Mouse (Mus musculus) skeletal muscle tissue, adult 2 months (tissue): ENCODE data around the gene Sdhaf4.
"Not testable (repeated sequence)": the region's sequence is repeated elsewhere in the genome, so short reads cannot be mapped to it uniquely, and the experiment has no call there.

Source experiments
- DNase-seq: peaks from one replicate; pipeline ENCODE4 v3.0.0-alpha.2; 2012; ENCODE audit warnings: low read depth, low spot score

The Sdhaf4 gene

DNA sequence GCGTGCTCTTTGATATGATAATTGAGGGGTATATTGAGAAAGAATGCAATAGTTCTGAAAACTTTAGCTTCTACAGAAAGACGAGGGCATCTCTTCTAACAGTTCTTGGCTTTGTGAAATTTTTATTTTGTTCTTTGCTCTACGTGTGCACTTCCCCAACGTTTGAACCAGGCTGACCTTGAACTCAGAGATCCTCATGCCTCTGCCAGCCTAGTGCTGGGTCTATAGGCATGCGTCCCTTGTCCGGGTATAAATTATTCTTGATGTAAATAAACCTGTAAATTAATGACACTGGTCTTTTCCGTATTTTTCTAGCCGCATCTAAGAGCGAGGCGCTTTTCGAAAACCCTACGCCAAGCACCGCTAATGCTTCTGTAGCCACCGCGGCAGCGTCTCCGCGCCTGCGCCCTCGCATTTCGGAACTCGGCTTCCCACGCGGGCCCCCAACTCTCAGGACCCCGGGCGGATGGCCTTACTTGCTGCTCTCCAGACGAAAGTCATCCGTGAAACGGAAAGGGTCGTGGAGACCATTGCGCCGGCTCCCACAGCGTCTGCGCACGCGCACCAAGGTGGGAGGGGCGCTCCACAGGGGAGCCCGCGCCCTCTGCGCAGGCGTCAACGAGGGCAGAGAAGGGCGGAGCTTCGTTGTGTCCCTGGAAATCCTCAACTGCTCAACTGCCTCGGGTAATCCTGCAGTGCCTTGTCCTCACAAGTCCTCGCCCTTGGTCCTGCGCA is at the start of gene Sdhaf4:
TSS of gene Sdhaf4 (minus strand) at position 587 of the 735 bp plus-strand sequence.
- peak; percentile 91 for DNase-seq

DNA sequence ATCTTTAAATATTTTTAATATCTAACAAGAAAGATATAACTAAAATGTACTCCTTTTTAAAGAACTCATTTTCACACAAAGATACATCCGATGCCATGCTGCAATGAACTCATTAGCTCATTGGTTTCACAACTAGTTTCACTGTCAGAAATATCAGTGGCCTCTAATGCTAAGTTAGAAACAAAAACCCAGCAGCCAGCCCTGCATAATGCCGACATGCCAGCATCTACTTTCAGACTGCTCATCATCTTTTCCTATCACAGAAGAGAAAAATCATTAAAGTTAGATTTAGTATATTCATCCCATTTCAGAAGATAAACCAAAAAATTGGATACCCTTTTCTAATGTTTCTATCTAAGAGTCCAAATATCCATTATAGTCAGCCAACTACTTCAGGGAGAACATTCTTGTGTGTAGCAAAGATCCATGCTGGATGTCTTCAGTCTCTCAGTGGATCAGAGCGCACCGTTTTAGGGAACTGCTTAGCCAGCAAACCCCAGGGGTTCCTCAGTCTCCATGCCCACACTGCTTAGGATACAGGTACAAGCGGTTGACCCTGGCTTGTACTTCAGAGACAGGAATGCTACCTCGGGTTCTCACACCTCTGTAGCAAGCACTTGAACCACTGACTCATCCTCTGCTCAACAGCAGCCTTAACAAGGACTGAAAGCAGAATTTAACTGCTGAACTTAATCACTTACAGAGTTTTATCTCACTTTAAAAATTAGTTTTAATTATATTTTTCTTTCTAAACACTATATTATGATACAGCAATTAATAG is 41.5 kb upstream of the Sdhaf4 start:
- no peak for DNase-seq

DNA sequence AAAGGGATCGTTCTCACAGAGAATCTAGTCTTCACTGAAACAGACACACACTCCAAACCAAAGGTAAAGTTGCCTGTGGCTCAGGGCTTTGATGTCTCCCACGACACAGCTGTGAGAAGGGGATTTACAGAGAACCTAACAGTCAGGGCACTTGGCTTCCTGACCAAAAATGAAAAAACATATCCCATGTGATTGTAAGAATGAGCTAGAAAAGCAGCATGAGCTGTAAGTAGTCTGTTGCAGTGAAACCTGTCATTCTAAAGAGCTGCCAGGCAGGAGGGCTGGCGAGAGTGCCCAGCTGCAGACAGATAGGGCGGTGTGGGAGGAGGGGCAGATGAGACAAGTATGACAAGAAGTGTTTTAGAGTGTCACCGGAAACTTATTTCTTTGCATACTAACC is 40.2 kb upstream of the Sdhaf4 start:
- DNase-seq = no peak

- no peak for DNase-seq
Observed at GRCm38 (mm10) chr1:24043007-24043406, 37.6 kb upstream of the Sdhaf4 start.

DNA sequence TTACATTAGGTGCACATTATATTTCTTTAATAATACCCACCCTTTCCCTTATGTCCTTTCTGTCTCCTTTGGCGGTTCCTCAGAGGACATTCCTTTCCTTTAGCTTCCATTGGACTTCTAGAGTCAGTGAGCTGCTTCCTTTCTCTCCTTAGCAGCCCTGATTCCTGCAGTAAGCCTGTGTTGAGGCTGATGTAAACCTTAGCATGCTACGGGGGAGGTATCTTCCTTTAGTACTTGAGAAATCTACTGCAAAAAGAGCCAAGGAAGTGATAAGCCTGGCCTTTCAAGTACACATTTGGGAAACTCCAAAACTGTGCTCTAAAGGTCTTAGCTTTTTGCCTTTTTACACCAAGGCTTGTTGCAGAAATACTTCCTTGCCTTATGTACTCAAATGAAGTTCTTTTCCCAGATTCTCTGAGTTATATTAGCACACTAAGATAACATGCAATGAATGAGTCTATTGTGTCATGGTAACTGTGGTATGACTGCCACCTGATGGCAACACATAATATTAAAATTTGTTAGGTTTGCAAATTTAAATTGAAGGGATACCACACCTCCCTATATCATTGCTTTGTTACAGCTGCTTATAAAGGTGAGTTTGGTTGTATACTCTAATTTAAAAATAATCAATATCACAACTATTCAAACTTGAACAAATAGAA is 28.4 kb upstream of the Sdhaf4 start:
- DNase-seq = no peak

GRCm38 (mm10) chr1:24010821-24011220 is 5.4 kb upstream of the Sdhaf4 start:
- no peak for DNase-seq

DNA sequence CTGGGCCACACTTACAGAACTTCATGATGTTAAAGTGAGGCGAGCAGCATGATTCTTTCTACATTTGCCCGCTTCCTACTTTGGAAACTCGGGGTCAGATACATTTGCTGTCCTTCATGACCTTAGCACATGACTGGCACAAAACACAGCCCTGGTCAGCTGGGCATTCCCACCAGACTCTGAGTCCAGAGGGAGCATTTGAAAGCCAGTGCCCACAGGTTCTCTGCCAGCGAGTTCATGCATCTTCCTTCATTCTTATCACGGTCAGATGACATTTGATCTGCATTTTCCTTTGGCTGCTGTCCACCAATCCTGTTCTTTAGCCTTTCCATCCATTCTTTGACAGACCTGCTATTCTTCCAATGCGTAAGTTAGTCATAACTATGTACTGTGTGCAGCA is 4.6 kb upstream of the Sdhaf4 start:
- DNase-seq = no peak

DNA sequence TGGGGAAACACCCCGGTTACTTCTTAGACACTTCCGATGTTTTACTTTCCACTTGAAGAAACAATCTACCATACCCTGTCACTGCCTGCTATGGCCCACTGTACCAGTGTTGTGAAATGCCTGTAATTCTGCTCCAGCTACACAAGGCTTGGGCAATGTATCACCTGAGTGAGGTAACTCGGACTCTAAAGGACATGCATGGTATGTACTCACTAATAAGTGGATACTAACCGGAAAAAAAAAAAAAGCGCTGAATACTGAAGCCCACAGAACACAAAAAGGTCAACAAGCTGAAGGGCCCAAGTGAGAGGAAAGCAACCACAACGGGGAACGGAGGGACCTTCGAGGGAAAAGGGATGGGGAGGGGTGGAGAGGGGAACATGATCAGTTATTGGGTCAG is 2.2 kb upstream of the Sdhaf4 start:
- no peak for DNase-seq

- no peak for DNase-seq
Observed at GRCm38 (mm10) chr1:23999318-23999717, 6.1 kb downstream of the Sdhaf4 start.

- no peak for DNase-seq
Observed at GRCm38 (mm10) chr1:23998866-23999265, 6.6 kb downstream of the Sdhaf4 start.

- no peak for DNase-seq
Observed at GRCm38 (mm10) chr1:23998120-23998810, 7.2 kb downstream of the Sdhaf4 start.

- DNase-seq = no peak
Observed at GRCm38 (mm10) chr1:23997493-23997892, 8.0 kb downstream of the Sdhaf4 start.

DNA sequence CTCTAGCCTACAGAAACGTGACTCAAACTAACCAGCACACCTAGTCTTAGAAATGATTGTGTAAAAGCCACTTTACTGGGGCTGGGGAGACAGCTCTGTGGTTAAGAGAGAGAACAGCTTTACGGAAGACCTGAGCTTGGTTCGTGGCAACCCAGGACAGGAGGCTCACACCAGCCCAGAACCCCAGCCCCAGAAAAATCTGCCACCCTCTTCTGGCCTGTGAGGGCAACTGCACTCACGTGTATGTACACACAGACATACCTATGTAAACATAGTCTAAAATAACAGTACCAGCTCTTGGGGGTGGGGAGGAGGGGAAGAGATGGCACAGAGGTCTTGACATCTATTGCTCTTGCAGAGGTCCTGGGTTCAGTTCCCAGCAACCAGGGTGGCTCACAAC is 10.0 kb downstream of the Sdhaf4 start:
- DNase-seq = no peak

GRCm38 (mm10) chr1:23983118-23983517 is 22.3 kb downstream of the Sdhaf4 start:
- DNase-seq = no peak

DNA sequence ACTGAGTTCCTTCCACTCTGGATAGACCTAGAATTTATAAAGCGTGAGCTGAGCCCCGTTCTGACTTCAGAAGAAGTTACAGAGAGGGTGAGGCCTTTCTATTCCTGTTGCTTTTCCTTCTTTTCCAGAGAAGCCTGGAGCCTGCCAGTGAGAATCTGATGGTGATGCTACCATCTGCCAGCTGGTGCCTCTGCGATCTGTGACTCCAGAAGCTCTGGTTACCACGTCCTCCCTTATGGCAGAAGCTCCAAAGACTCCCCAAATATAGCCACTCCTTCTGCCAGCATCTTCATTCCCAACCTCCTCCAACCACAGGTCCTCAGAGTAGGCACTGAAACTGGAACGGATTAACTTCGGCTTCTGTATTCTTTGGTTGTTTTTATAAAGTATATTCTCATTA is 27.2 kb downstream of the Sdhaf4 start:
- DNase-seq = no peak

GRCm38 (mm10) chr1:23971159-23971558 is 34.3 kb downstream of the Sdhaf4 start:
- not testable (repeated sequence) for DNase-seq

DNA sequence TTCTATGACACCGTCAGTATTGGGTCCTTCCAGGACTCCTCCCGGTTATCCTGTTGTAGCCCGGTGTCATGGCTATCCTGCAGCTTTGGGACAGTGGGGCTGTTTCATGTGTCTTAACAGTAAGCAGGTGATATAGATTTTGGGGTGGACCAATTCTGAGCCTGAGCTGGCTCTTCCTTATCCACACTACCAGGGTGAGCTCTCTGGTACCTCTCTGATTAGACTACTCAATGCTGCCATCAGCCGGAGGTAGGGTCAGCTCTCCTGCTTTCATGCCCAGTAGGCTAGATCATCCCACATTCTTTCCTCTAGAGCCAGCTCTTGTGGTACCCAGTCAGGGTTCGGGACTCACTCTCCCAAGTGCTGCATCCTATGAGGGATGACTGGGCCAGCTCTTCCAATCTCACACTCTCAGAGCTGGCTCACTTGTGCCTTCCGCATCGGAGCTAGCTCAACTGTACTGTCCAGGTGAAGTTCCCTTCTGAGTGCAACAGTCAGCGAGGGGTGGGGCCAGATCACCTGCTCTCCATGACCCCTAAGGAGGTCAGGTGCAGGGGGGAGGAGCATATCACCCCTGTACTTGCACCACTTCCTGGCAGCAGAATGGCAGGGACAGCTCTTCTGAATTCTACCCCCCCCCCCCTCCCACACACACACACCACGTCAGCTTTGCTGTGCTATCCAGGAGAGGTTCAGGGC is 37.3 kb downstream of the Sdhaf4 start:
- no peak for DNase-seq

GRCm38 (mm10) chr1:23966226-23966625 is 39.2 kb downstream of the Sdhaf4 start:
- DNase-seq = peak; percentile 15

DNA sequence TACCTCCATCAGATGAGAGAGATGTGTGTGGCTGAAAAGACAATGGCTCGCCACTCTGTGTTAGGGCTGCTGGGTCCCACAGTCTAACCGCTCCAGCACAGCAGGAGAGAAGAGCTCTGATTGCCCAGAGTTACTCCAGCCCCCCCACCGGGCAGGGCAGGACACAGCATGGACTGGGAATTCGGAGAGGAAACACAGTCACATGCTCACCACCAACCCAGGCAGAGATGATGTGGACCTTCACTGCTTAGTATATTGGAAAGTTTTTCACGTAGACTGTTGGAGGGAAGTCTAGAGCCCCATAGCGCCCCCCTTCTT is 46.1 kb downstream of the Sdhaf4 start:
- DNase-seq = no peak

GRCm38 (mm10) chr1:23958668-23959414 is 46.6 kb downstream of the Sdhaf4 start:
- DNase-seq = no peak

GRCm38 (mm10) chr1:23958101-23958500 is 47.4 kb downstream of the Sdhaf4 start:
- no peak for DNase-seq
